Mouse (Mus musculus): ENCODE measurements around the gene Atg101.

DNA sequence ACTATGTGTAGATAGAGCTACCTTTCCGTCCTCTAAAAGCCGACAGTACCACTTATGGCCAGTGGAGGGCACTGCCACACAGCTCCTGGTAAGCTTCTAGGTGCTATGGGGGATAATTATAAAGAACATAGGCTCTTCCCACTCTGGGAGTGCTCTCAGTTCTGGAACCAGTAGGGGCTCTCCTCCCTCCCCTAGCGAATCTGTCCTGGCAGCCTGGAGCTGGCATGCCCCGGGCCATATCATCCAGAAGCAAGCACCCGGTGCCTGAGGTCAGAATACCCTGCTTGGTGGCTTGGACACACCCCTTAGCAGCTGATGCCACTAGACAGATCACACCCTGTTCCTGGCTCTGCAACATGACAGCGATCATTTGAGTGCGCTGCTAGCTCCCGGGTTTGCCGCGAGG, 43.3 kb upstream of the Atg101 start:
- TF ChIP-seq CTCF (IDR thresholded peaks at IDR 0.05; ENCODE audit: control insufficient read depth, insufficient read depth, insufficient read length) (peak; percentile 53), FOSL1 (IDR thresholded peaks at IDR 0.05; ENCODE audit: insufficient read depth, low read length, poor library complexity, severe bottlenecking) (no peak), USF1 (IDR thresholded peaks at IDR 0.05; ENCODE audit: low read depth) (no peak)
